Mouse (Mus musculus): ENCODE measurements around the gene Ap1m1.

Gene Ap1m1

DNA sequence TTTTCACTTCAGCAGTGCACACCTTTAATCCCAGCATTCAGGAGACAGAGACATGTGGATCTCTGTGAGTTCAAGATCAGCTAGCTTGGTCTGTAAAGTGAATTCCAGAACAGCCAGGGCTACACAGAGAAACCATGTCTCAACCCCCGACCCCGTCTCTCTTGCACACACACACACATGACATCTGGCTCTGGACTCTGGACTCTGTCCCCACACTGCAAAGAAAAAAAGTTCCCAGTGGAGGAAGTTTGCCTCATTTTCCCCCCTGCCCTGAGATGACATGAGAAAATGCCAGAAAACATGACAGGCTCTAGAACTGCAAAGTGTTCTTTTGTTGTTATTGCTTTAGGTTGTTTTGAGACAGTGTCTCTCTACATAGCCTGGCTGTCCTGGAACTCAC is 20.0 kb downstream of the Ap1m1 start:
- no peak for DNase-seq (ENCODE audit: low spot score)

DNA sequence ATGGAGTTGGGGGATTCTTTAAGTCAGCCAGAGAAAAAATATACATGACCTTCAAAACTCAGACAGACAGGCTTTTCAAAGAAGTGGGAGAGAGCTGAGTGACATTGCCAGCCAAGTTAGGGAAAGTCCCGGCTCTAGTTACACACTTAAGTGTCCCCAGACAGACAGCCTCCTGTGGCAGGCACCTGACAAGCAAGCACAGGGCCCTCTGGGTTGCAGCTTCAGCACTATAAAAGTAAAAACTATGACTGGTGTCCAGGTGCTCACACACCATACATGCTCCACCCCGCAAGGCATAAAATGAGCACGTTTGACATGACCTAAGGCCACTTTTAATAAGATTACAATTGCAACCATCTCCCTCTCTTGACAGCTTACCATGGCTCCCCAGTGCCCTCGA is 20.8 kb downstream of the Ap1m1 start:
- no peak for DNase-seq (ENCODE audit: low spot score)

DNA sequence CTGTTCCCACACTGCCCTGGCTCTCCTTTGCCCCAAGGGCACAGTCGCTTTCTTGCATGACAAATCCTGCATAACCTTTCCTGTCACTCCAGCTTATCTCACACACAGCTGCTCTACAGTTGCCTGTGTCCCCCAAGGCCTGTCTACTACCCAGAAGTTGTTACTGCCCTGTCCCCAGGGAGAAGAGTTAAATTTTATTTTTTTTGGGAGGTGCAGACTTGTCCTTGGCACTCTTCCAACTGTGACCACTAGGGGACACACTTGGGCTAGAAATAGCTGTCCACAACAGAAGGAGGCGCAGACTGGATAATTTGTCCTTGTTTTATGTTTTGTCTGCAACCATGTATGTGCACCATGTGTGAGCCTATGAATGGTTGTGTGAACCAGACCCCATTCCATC is 21.2 kb downstream of the Ap1m1 start:
- no peak for DNase-seq (ENCODE audit: low spot score)

DNA sequence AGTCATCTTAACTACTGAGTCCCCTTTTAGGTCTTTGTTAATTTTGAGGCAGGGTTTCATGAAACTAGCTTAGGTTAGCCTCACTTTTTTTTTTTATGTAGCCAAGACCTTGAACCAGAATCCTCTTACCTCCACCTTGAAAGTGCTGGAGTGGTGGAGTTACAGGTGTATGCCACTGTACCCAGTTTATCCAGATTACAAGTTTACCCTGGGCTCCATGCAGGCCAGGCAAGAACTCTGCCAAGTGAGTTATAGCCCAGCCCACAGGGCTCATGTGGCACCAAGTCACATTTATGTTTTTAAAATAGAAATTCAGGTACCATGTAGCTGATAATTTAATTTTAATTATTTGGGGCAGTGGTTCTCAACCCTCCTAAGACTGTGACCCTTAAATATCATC is 21.6 kb downstream of the Ap1m1 start:
- no peak for DNase-seq (ENCODE audit: low spot score)

DNA sequence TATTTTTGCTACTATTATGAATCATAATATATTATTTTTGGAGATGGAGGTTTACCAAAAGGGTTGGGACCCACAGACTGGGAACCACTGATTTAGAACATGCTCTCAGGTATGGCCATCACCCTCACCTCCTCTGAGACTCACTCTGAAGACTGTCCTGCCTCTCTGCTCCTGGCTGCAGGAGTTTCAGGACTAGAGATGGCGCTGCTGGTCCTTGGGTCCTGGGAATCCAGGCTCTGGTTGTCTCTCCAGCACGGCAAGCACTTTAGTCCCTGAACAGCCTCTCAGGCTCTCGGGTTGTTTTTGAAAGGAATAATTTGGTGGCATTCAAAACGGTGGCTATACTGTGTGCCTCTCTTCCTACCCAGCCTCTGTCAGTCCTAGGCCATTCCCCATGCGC is 22.1 kb downstream of the Ap1m1 start:
- no peak for DNase-seq (ENCODE audit: low spot score)

DNA sequence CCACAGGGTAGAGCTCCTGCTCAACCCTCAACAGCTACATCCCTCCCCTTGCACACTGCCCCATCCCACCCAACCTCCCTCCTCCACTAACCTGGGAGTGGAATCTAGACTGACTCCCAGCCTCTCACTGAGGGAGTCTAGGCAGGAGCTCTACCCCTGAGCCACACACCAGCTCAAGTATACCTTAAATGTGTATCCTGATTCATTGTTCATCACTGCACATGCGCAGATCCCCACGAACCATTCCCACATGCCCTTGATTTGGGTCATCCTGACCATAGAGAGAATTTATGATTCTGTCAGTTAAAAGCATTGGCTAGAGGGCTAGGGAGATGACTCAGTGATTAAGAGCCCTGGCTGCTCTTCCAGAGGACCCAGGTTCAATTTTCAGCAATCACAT is 22.9 kb downstream of the Ap1m1 start:
- DNase-seq (ENCODE audit: low spot score) = no peak

- DNase-seq (ENCODE audit: low spot score) = no peak
Measured at GRCm38 (mm10) chr8:72263451-72263850, 23.6 kb downstream of the Ap1m1 start.

GRCm38 (mm10) chr8:72265342-72265741 is 25.5 kb downstream of the Ap1m1 start:
- DNase-seq (ENCODE audit: low spot score) = no peak

DNA sequence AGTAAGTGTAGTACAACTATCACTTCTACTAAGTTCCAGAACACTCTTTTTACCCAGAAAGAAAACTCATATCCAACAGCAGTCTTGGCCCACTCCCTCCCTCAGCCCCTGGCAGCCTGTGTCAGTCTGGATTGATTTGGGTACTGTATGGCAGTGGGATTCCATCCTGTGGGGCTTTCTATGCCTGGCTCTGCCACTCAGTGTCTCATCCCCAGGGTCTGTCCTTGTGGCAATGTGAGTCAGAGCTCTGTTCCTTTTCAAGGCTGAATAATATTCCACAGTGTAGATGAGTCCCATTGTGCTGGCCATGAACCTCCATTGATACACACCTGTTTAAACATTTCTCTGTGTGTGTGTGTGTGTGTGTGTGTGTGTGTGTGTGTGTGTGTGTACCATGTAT is 26.9 kb downstream of the Ap1m1 start:
- no peak for DNase-seq (ENCODE audit: low spot score)

DNA sequence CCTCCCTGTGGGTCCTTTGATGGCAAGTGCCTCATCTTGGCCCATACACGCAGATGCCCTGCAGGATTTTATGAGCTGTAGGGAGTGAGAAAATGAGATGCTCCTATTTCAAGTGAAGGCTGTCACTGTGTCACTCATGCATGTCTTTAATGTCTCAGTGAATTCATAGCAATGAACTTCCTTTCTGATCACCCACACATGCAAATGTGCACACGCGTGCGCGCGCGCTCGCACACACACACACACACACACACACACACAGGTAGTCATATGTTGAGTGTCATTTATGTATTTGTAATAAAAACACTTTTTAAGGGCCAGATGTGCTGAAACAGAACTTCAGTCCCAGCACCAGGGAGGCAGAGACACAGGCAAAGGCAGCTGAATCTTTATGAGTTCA is 27.3 kb downstream of the Ap1m1 start:
- DNase-seq (ENCODE audit: low spot score) = no peak

DNA sequence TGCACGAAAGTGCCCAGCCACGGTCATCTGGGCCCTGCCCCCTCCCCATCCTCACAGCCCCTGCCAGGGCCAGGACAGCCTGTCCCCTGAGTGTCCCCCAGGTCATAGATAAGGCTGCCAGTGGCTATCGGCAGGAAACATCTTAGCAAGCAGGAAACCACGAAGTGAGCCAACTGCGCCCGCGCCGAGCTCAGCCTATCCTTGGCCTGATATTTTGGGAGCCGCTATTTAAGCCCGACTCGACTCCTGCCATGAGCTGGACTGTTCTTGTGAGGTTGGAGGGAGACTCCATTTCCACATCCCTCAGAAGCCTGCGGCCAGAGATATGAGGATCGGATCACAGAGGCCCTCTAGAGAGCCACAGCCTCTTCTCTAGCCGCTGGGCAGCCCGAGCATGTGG is 28.5 kb downstream of the Ap1m1 start:
- DNase-seq (ENCODE audit: low spot score) = no peak

GRCm38 (mm10) chr8:72270606-72271005 is 30.8 kb downstream of the Ap1m1 start:
- no peak for DNase-seq (ENCODE audit: low spot score)

DNA sequence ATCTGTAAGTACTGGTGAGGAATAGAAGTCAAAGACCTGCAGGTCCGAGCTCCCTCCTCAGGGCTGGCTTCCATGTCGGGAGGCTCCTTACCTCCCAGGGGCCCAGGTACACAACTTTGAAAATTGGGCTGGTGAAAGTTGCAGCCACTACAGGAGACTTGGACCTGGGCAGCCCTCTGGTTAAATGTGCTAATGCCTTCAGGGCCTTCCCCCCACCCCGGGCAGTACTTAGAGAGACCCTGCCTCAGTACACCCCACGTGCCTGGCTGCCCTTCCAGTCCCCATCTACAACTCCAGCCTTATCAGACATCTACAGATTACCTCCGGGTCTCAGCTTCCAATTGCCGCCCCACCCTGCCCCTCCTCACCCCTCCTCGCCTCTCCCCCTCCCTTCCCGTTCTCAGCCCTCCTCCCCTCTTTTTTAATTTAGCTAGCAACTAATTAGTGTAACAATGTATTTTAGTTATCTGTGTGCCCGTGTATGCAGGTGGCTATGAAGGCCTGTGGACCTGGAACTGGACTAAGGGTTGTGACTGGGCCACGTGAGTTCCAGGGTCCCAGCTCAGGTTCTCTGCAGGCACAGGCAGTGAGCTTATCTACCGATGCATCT is 31.3 kb downstream of the Ap1m1 start:
- DNase-seq (ENCODE audit: low spot score) = no peak

- no peak for DNase-seq (ENCODE audit: low spot score)
Measured at GRCm38 (mm10) chr8:72271691-72272090, 31.9 kb downstream of the Ap1m1 start.

DNA sequence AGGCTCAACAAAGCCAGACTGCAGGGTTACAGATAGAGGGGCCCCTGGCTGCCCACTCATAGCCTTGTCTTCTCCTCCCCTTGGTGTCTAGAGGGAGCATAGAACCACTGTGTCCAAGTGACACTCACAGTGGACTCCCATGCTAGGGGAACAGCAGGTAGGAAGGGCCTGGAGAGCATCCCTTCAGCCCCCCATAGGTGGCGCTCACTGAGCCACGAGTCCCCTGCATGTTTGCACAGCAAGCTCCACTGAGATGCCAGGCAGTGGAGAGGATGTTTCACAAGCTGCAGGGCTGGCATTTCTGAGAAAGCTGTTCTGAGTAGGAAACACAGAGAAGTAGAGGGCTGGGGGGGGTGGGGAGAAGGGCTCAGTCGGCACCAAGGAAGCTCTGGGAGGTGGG is 32.5 kb downstream of the Ap1m1 start:
- DNase-seq (ENCODE audit: low spot score) = peak; percentile 31

DNA sequence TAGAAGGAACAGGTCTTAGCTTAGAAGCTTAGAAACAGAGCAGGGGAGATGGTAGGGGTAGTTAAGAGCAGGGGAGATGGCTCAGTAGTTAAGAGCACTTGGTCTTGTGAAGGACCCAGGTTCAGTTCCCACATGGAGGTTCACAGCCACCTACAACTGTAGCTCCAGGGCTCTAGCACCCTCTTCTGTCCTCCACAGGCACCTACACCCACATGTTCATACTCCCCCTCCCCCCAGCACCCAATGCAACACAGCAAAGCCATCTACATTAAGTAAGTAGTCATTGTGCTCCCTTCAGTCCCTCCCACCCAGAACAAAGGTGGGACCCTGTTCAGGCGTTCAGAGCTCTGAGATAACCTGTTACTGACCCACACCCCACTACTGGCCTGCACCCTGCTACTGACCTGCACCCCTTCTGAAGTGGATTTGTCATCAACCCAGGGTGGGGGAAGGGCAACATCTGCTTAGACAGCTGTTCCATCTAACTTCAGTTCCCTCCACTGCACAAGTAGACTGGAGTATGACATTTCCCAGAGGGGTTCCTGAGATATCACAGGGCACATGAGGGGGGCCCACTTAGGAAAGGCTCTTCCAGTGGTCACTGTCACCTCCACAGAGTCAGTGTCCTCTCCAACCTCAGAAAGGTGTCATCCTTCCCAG is 33.4 kb downstream of the Ap1m1 start:
- no peak for DNase-seq (ENCODE audit: low spot score)

GRCm38 (mm10) chr8:72273807-72274206 is 34.0 kb downstream of the Ap1m1 start:
- DNase-seq (ENCODE audit: low spot score) = no peak

GRCm38 (mm10) chr8:72277244-72277643 is 37.4 kb downstream of the Ap1m1 start:
- no peak for DNase-seq (ENCODE audit: low spot score)

- no peak for DNase-seq (ENCODE audit: low spot score)
Measured at GRCm38 (mm10) chr8:72279151-72279550, 39.3 kb downstream of the Ap1m1 start.

DNA sequence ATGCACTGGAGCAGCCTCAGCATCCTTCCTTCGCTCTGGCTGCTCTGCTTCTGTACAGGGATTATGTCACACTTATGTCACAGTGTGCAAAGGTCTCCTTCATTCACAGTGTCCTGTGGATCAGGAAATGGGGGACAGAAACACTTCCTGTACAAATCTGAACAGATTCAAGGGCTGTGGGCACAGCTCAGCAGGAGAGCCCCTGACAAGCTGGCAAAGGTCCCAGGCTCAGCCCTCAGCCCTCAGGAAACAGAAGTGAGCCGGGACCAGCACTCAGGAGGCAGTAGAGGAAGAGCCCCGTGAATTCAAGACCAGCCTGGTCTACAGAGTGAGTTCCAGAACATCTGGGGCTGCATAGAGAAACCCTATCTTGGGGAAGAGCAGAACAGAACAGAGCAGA is 41.8 kb downstream of the Ap1m1 start:
- DNase-seq (ENCODE audit: low spot score) = no peak

- no peak for DNase-seq (ENCODE audit: low spot score)
Measured at GRCm38 (mm10) chr8:72285285-72285684, 45.5 kb downstream of the Ap1m1 start.

DNA sequence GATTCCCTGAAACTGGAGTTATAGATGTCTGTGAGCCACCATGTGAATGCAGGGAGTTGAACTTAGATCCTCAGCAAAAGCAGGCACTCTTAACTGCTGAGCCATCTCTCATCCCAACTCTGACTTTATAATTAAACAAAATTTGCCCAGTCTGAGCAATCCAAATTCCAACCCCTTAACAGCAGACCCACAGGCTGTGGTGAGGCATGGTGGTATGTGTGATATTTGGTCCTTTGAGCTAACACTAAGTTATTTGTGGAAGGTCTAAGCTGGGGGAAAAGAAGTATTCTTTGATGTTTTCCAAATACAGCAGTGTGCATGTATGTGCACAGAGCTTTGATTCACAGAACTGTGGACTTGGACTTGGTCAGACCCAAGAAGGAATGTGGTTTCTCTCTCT is 49.2 kb downstream of the Ap1m1 start:
- no peak for DNase-seq (ENCODE audit: low spot score)

GRCm38 (mm10) chr8:72291104-72291503 is 51.3 kb downstream of the Ap1m1 start:
- DNase-seq (ENCODE audit: low spot score) = no peak

DNA sequence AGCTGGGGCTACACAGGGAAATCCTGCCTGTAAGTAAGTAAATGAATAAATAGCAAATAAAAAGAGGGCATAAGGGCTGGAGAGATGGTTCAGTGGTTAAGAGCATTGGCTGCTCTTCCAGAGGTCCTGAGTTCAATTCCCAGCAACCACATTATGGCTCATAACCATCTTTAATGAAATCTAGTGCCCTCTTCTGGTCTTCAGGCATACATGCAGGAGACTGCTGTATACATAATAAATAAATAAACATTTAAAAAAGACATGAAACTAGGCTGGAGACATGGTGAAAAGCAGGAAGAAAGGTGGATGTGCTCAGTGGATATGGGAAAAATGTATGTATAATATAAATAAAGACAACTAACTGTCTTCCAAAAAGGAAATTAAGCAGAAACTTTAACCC is 53.5 kb downstream of the Ap1m1 start:
- no peak for DNase-seq (ENCODE audit: low spot score)
